Mouse (Mus musculus) naive thymus-derived CD4-positive, alpha-beta T cell, adult 5 months (primary cell): ENCODE measurements around the gene Trim12a. TPM values are rescaled to one million over a fixed set of nuclear protein-coding genes. Genes with fewer than 3 reads are reported as not detected.

Source experiments
- polyA plus RNA-seq: library from polyadenylated mRNA; unstranded; fragments of 100-300 nt; shearing (Covaris generic); gene quantifications from one replicate; pipeline ENCODE4 v1.2.1, GENCODE M21; 2017

The Trim12a gene
- polyA plus RNA-seq = 124 TPM

GRCm38 (mm10) chr7:104315369-104316080, at the start of gene Trim12a:
Trim12a (minus strand) TSS chr7:104315466.

DNA sequence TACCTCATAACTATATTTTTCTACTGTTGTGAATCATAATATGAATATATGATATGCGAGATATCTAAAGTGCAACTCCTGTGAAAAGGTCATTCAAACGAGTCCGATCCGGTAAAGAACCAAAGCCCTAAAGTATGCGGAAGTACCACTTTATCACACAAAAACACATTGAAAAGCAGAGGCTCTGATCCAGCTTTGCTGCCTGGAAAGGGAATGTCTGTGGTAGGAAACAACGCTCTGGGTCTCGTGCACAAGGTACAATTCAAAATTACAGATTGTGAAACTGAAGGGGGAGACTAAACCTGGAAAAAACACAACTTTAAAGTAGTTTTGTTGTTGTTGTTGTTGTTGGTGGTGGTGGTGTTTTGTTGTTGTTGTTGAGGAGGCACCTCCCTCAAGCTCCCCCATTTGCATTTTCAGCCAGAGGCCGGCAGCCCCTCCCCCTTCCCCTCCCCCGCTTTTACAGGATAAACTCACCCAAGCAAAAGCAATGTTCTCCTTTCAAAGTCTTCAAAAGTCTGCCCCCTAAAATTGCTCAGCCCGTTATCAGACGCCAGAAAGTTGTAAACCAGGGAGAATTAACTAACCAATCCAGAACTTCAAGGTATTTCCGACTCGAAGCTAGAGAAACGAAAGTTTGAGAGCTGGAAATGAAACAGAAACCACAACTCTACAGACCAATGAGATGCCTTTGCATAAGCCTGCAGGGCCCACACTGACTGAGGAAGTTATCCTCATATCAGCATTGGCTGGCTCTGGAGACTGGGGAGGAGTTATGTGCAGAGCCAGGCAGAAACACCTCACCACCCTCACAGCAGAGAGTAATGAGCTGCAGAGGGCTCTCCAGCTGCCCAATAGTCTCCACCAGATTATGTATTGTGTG, 37.7 kb upstream of the Trim12a start, which contains the start of gene Trim12c:
TSS of gene Trim12c (minus strand) at position 646 of the 883 bp plus-strand sequence.

DNA sequence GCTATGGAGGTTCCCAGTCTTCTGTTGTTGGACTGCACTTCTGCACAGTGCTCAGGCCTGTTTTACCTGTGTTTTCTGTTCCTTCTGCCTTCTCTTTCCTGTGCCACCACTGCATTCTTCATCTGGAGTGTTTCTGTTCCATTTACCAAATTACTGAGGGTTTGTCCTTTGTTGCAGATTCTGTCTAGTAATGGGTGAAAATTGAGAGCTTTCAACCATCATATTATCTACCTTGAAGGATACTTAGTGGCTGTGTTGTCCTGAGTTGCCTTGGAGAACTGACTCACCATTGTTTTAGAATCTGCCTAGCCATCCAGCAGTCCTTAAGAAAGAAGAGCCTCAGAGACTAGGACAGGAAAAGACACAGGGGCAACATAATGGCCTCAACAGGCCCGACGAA, 13.9 kb upstream of the Trim12a start, which contains the start of gene Trim34b:
TSS of gene Trim34b (plus strand) at position 301 of the 400 bp plus-strand sequence.

GRCm38 (mm10) chr7:104287576-104288443, 27.5 kb downstream of the Trim12a start, which contains the start of gene Trim5:
Trim5 (minus strand) TSS chr7:104288094.

Other genes starting within 250 kb of the Trim12a start
- gene Olfr644, start 243.6 kb downstream of the Trim12a start, polyA plus RNA-seq = not detected
- gene Olfr645, start 230.0 kb downstream of the Trim12a start, polyA plus RNA-seq = not detected
- not detected for gene Olfr646, start 210.6 kb downstream of the Trim12a start, polyA plus RNA-seq
- not detected for gene Ubqln5, start 185.6 kb downstream of the Trim12a start, polyA plus RNA-seq
- gene Olfr643, start 178.1 kb downstream of the Trim12a start, polyA plus RNA-seq = not detected
- gene Ubqln3, start 172.2 kb downstream of the Trim12a start, polyA plus RNA-seq = not detected
- not detected for gene Ubqlnl, start 164.9 kb downstream of the Trim12a start, polyA plus RNA-seq
- gene Olfm5, start 150.6 kb downstream of the Trim12a start, polyA plus RNA-seq = not detected
- not detected for gene Olfr648, start 132.1 kb downstream of the Trim12a start, polyA plus RNA-seq
- gene Olfr649, start 119.5 kb downstream of the Trim12a start, polyA plus RNA-seq = not detected
- gene Trim6, start 96.7 kb downstream of the Trim12a start, polyA plus RNA-seq = 2.0 TPM
- gene Trim34a, start 71.0 kb downstream of the Trim12a start, polyA plus RNA-seq = 21.8 TPM
- 9.6 TPM for gene Trim5, start 27.4 kb downstream of the Trim12a start, polyA plus RNA-seq
- gene Trim34b, start 14.0 kb upstream of the Trim12a start, polyA plus RNA-seq = 0.91 TPM
- 8.7 TPM for gene Trim12c, start 37.9 kb upstream of the Trim12a start, polyA plus RNA-seq
- 0.22 TPM for gene Trim30b, start 54.4 kb upstream of the Trim12a start, polyA plus RNA-seq
- gene Trim30c, start 85.4 kb upstream of the Trim12a start, polyA plus RNA-seq = not detected
- 30.3 TPM for gene Trim30a, start 149.7 kb upstream of the Trim12a start, polyA plus RNA-seq
- gene Trim30d, start 192.4 kb upstream of the Trim12a start, polyA plus RNA-seq = 7.6 TPM
- gene Olfr651, start 234.7 kb upstream of the Trim12a start, polyA plus RNA-seq = not detected
- 0.10 TPM for gene Olfr652, start 245.4 kb upstream of the Trim12a start, polyA plus RNA-seq